Mouse (Mus musculus) embryo, embryonic 11 days (tissue): ENCODE measurements at regions not wholly inside any gene's neighbourhood (a gene's known extent, or its start where the extent isn't known, plus 50 kb on each side); places are given as distances from the start of the nearest gene placed in this dataset.
"Not testable (repeated sequence)": the region's sequence is repeated elsewhere in the genome, so short reads cannot be mapped to it uniquely, and the experiment has no call there.

Experiments used
- DNase-seq: peaks from one replicate; pipeline ENCODE4 v3.0.0-alpha.2; 2015

DNA sequence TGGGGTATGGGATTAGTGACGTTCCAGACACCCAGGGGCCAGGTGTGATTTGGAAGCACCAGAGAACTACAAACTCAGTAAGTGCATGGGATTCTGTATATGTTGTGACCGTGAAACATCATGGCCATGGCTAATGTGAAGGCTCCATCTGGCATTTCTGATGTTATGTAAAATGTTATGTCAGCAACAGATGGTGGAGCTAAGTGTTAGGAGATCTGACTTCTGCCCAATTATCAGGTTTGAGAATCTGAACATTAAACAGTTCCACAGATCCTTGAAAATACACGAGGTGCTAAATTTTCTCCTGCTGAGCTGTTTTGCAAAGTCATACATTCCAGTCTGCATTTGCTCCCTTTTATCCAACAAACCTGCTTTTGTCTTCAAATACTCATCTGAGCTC is 223.6 kb upstream of the Egfl6 start:
- no peak for DNase-seq

DNA sequence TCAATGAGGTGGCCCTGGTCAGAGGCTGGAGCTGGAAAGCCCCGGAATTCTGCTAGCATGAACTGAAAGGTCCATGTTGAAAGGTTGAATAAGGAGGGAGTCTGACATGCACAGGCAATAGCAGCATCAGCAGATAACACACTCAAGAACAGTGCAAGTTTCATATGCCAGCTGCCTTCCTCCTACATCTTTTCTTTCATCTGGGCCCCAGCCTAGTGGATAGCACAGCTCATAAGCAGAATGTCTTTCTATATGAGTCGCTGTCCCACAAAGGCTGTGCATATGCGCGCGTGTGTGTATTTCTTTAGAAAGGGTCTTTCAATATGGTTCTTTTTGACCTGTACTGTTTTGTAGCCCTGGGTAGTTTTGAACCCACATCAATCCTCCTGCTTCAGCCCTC is 222.7 kb upstream of the Egfl6 start:
- no peak for DNase-seq

DNA sequence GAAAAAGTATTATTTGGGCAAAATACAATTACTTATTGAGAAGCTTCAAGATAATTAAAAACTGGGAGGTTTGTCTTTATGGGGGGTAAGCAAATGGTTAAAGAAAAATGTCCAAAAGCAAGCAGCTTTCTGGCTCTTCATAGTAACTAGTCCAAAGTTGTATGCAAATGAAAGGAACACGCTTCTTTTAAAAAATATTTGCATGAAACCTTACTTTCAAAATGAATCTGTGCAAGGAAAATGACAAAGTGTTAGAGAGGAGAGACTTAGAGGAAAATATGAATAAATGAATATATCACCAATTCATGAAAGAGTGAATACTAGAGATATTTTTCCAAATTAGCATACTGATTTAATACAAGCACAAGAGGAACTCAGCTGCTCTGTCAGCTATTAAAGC is 220.4 kb upstream of the Egfl6 start:
- DNase-seq: no peak

DNA sequence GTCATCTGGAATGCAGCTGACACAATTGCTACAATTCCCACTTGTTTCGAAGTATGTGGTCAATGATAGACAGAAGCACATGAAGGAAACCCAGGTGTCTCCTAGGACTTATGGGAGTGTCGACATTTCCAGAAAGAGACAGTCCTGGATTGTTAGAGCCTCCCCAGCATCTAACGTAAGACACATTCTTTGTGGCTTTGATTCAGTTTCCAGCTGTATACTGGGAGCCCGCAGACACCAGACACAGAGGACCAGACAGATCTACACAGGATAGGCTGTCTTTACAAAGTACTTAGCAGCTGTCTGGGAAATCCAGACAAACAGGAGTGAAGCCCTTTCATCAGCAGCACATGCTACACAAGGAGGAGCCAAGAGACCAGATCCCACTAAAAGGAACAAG is 220.0 kb upstream of the Egfl6 start:
- DNase-seq: peak; percentile 53

DNA sequence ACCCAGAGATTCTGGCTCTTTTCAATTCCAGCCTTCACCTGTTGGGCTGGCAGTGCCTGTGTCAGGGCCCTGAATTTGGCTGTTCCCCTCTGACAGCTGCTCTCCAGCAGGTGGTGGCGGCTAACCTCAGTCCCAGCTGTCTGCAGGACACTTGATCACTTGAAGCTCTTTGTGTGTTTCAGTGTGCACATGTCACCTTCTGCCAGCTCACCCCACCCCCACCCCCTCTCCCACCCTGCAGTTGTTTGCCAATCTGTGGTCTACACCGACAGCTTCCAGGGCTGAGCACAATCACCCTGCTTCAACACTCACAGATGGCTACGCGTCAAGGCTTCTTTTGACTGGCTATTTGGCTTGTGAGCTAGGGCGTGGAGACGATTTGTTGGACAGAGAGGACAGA is 217.7 kb upstream of the Egfl6 start:
- peak; percentile 50 for DNase-seq

DNA sequence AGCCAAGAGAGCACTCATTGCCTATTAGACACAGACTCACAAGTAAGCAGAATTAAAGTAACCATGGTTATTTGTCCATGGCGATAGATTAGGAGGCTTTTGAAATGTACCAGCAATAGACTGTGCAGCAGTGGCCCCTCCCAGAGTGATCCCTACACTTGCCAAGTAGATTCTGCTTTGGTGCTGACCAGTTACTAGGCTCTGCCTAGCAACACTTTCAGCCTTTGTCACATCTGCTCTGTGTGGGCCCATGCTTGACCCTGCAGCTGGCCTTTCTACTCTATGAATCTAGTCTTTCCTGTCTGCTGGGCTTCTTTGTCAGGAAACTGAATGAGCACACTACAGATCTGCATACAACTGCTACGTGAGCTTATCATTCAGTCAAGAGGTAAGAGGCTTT is 215.5 kb upstream of the Egfl6 start:
- peak; percentile 17 for DNase-seq

DNA sequence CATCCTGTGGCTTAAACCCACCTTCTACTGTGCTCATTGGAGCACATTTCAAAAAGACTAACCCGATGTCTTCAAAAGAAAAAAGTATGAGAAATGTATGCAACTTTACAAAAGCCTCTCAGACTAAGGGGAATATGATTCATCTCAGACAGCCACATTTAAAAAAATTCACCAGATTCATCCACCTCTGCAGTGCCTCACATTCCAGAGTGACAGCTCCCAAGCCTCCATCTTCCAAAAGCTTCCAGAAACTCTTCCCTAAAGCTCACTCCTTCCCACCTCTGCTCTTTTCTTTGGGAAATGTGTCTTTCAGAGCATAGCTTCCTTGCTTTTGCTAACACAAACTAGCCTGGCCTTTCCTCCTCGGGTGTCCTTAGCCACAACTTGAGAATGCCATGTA is 210.1 kb upstream of the Egfl6 start:
- DNase-seq: no peak

DNA sequence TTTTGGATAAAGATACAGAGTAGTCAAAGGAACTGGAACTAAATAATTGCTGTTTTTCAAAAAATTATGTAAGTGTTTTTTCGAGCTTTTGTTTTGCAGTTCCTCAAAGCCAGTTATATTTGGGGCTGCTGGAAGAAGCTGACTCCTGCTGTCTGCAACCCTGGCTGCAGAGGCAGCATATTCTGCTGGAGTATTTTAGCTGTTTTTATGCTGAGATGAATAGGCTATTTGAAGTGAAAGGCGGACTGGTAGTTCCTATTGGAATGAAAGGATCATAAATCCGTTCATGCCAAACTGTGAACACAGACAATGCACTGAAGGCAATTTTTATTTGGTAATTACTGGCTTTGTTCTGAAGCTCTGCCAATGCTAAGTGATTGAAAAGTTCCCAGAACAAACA is 203.5 kb upstream of the Egfl6 start:
- DNase-seq: no peak

DNA sequence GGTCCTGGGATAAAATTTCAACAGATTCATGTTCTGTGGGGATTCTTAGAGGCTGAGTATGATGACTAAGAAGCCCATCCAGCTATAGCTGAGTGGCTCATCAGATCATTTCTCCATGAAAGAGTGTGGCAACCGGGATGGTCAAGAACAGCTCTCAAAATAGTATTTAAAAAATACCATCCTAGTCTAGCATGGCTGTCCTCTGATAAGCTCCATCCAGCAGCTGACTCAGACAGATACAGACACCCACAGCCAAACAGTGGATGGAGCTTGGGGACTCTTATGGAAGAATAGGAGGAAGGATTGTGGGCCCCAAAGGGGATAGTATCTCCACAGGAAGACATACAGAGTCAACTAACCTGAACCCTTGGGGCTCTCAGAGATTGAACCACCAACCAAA is 201.6 kb upstream of the Egfl6 start:
- not testable (repeated sequence) for DNase-seq

DNA sequence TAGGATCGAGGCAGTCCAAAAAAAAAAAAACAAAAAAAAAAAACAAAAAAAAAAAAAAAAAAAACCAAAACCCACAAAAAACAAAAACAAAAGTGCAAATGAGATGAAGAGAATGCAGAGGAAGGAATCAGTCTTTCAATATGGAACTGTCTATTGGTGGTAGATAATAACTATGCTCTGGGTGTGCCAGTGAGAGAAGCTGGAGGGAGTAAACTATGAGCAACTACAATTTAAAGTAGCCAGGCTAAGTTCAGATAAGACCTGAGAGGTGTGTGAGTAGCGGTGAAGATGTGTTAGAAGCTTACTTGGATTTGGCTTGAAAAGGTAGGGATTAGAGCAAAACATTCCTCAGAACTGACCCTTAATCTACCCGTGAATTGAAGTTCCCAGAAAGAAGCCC is 200.1 kb upstream of the Egfl6 start:
- no peak for DNase-seq

DNA sequence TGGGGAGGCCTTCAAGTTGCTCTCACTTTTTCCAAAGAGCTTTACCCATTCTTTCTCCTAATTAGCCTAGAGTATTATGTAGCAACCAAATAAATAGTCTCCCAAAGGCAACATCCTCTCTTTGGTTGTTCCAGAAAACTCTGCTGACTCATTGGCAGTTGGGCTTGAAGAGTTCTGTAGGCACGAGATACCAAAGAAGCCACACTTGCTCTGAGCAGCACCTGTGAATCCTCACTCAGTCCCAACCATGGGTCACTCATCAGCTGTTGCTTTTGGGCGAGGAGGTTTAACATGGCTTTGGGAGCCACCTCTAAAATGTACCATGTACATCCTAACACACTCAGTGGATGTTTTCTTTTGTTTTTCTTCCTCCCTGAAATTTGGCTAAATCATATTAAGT is 197.9 kb upstream of the Egfl6 start:
- DNase-seq: no peak

DNA sequence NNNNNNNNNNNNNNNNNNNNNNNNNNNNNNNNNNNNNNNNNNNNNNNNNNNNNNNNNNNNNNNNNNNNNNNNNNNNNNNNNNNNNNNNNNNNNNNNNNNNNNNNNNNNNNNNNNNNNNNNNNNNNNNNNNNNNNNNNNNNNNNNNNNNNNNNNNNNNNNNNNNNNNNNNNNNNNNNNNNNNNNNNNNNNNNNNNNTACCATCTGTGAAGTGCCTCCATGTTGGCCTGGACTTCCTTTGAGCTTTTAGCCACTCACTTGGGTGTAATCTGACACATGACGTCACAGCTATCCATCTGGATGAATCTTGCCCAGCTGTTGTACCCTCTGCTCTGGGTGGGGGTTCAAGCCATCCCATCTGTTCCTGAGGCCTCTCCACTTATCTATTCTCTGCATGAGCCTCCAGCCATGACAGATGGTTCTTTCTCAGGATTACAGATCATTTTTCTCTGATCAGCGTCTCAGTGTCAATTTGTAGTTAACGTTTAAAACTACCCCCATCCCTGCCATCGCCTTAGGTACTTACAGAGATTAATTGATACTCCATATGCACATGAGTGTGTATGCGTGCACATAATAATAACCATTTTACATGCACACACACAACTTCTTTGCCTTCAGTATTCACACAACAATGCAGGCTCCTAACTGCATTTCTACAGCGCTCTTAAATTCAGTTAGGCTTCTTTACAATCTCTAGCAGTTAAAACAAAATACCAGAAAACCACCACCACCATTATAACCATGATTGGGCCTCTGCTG is 194.0 kb upstream of the Egfl6 start:
- peak; percentile 29 for DNase-seq

DNA sequence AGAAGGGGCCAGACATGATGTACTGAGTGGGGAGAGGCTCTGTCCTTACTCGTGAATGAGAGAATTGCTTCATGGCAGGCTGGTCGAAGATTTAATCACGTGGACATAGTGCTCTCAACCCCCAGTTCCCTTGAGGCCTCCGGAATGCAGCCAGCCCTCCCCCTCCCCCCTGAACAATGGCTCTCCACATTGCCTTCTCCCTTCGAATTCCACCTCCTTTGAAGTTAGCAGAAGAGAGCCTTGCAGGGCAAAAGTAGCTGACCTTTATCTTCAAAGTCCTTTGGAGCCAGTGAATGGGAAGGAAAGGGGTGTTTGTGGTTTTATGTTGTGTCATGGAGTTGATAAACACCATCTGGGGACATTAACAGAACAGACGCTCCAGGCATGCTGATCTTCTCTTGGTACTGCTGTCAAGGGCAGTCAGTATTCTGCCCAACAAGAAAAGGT is 187.9 kb upstream of the Egfl6 start:
- DNase-seq: peak; percentile 75

DNA sequence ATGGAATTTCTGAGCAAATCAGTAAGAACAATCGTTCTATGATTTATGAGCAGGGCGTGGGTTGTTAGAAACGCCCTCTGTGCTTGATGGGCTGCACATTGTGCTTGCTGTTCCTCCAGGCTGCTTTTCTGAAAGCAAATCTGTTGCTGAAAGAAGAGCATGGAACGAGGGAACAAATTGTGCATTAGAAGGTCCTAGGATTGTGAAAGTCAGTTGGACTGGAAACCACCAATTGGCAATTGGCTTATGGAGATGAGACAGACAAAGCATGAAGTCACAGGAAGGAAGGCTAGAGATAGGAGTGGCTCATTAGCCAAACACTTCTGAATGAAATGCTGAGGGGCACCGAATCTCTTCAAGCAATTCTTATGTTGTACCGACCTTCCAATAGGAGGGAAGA is 181.5 kb upstream of the Egfl6 start:
- DNase-seq: no peak

DNA sequence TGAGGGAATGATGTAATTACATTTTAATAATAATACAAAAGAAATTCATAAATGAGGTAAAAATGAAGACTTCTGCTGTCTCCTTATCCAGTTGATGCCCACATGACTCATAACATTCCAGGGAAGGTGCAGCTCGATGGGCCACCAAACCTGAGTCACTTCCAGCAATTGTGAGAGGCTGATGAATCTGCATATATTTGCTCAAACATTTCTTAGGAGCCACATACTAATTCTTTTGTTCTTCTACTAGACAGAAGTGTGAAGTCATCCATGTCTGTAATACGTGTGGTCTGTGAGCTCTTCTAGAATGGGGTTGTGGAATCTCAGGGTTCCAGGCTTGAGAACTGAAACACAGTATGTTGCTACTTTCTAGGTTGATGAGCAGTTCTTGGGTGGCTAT is 180.1 kb upstream of the Egfl6 start:
- no peak for DNase-seq

DNA sequence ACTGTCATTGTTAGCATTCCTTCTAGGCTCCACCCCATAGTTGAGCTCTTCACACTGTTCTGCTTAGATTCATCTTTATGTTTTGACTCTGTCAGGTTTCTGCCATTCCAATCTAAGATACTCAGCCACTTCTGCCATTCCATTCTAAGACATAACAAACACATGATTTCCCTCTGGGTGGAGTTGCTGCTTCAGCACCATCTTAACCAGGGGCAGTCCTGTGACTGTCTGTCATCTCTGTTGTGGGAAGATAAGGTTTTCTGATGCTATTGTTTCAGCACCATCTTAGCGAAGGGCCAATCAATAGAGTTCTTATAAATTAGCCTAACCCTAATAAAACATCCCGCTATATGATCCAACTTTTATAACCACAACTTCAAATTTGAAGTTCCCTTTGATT is 176.6 kb upstream of the Egfl6 start:
- no peak for DNase-seq

DNA sequence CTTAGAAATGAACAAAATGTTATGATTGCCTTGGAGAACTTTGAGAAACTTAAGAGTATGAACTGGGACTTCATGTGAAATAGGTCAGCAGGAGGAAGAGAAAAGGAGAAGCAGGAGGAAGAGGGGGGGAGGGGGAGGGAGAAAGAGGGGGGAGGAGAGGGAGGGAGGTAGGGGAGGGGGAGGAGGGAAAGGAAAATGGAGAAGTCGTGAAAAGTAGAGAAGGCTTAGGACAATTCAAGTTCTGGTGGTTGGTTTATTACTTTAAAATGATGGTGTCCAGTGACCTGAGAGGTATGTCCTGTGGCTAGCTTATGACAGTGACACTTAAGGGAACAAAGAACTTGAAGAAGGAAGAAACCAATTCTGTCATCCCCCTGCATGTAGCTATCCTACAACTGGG is 171.6 kb upstream of the Egfl6 start:
- no peak for DNase-seq

DNA sequence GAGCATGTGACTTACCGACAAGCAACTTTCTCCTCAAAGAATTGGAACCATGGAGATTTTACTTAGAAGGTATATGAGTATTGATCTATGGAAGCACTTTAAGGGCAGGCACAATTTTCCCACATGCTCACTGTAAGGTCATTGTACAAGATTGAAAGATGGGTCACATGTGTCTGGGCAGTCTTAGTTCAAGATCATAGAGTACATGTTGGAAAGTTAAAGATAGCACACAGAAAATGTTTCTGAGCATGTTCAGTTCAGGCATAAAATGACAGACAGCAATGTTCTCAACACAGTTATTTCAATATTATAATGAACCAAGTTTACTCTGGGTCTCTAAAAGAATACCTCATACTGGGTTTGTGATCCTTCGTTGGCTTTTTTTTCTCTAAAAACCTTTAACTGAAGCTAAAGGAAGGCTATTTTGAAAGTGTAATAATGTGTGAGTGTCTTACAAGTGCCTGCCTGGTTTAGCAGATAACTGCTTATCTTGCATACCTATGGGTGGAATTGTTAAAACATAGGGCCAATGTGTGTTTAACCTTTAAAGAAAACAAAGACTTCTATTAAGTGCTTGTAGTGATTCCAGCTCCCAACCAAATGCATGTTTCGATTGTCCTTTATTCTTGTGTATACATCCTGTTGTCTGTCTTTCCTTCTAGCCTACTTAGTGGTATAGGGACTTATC is 169.6 kb upstream of the Egfl6 start:
- no peak for DNase-seq

DNA sequence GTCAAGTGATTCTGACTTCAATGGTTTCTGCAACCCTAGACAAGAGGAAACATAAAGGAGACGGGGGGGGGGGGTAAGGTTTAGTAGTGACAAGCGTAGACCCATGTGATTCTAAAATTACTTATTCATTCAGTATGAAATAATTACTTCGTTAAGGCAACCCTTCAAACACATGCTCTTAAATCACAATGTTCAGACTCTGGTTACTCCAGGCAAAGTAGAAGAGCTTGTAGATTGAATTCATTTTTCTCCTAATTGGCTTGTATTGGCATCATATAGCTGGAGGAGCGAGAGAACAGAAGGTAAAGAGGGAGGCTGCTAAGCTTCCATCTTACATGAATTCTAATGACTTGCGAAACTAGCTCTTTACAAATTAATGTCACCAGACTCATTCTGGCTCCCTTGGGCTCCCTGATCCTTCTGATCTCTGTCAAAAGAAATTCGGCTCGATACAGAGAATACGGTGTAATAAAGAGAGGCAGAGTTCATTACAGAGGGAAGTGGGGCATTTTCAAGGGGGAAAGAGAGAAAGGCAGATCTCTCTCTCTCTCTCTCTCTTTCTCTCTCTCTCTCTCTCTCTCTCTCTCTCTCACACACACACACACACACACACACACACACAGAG is 163.6 kb upstream of the Egfl6 start:
- peak; percentile 5 for DNase-seq

DNA sequence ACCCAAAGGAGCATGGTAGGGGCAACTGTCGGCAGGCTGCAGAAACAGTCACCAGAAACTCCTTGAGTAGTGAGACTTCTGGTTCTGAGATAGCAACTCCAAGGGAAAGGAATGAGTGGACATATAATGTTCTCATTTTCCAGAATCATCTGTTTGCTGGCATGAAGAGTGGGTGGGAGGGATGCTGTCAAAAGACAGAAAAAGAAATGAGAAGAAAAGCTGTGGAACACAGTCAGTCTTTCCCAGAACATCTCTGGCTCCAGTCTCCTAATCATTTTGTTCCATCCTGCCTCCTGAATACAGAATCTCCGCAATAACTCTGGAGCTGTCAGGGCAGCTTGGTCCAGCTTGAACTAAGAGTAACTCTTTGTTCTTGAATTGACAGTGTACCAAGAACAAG is 145.8 kb upstream of the Egfl6 start:
- DNase-seq: no peak

DNA sequence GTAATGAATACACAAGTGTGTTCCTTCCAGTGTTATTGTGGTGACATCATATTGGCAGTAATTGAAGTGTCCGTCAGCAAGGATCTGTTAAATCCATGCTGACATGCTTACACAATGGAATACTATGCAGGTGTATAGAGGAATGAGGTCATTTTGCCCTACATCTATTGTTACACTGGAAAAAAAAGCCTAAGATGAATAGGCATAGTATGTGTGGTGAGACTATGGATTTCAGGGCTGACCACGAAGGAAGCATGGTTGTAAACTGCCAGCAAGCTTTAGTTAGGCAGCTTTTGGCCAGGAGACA is 143.1 kb upstream of the Egfl6 start:
- no peak for DNase-seq

DNA sequence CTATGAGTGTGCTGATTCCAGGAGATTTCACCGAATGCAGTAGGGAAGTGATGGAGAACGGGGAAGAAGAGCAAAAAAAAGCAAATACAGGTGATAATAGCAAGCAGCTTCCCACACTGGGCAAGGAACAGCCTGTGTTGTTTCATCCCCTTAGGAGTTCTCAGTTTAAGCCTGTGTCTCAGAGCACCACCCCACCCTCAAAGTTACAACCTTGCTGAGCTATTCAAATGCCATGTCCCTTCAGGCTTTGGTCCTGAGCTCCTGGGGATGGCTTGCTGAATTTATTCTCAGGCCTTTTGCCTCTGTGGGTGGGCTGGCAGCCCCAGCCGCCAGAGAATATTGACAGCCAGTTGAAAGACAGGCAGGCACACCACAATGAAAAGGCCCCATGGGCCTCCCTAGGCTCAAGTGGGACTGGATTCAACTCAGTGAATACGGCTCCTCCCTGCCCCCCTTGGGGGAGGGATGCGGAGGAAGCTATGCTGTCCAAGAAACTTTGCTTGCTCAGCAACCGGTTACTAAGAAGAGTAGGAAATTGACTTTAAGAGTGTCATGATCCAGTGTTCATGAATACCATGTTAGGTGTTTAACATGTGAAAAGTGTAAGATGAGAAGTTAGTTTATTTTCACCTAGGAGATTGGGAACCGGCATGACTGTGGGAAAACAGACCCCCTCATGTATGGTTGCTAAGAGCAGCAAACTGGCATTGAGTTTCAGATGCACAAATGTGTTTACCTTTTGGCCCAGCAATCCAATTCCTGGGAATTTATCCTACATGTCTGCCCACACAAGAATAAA is 142.5 kb upstream of the Egfl6 start:
- DNase-seq: peak; percentile 66

DNA sequence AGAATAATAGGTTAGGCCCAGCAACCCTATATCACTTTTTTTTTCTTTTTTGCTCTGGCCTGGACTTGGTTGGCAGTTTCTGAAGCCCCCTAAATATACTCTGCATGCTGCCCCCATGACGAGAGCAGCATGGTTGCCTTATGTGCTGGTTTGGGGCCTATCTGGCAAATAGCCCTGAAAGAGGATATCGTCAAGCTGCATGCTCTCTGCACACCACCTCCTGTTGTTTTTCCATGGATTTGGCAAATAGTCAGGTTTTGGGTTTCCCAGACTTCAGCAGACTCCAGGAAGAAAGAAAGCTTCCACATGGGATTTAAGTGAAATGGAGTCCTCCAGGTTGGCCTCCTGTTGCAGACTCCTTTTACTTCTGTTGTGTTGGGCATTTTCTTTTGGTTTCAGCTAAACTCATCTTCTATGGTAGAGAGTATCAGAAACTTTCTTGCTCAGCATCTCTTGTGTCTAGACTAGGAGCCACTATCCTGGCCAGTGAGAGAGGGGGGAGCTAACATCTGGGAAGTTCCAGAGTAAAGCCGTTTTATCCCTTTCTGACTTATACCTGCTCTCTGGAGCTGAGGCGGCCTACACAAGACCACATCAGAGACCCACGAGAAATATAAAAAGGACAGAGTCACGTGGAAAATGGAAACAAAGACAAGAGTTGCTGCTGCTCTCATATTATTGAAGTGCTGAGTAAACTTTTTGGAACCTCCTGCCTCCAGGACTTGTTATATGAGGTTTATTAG is 140.4 kb upstream of the Egfl6 start:
- DNase-seq: no peak
